Mouse (Mus musculus): ENCODE results near the gene Gm3159. TPM values are rescaled to one million over a fixed set of nuclear protein-coding genes. Genes with fewer than 3 reads are reported as not detected.
"Not testable (repeated sequence)": the region's sequence is repeated elsewhere in the genome, so short reads cannot be mapped to it uniquely, and the experiment has no call there.

Gene Gm3159
- total and polyA plus RNA-seq, 3 experiments = not detected

- H3K27me3 ChIP-seq (ENCODE audit: control insufficient read depth, insufficient read depth, low read length); H3K27ac ChIP-seq; H3K9ac ChIP-seq (ENCODE audit: low read depth, low read length); DNase-seq; H3K4me1 ChIP-seq (ENCODE audit: control insufficient read depth, insufficient read depth, low read length); H3K4me3 ChIP-seq; intact Hi-C loops (cut with DNase I); H3K36me3 ChIP-seq (ENCODE audit: control insufficient read depth, insufficient read depth, low read length); H3K79me2 ChIP-seq (replicated peaks; ENCODE audit: control insufficient read depth, insufficient read depth, low read length): not testable (repeated sequence)
- WGBS = 25% methylated on average over 1 of the region's 1 CpGs
These were observed 12.6 kb downstream of the Gm3159 start for GRCm38 (mm10) chr14:4409939-4410338.

- Histone ChIP-seq H3K27ac (peak within 1 kb of the TSS; percentile 45), H3K4me3 (0 out of 2 replicates have a peak within 1 kb of the TSS, but pooled peaks have one; percentile 30)
- H3K4me1 ChIP-seq (ENCODE audit: control insufficient read depth, insufficient read depth, low read length); H3K27me3 ChIP-seq (ENCODE audit: control insufficient read depth, insufficient read depth, low read length); H3K79me2 ChIP-seq (replicated peaks; ENCODE audit: control insufficient read depth, insufficient read depth, low read length); H3K36me3 ChIP-seq (ENCODE audit: control insufficient read depth, insufficient read depth, low read length); intact Hi-C loops (cut with DNase I); H3K9ac ChIP-seq (ENCODE audit: low read depth, low read length): not testable (repeated sequence)
- WGBS = 2% methylated on average over 28 of the region's 59 CpGs
- DNase-seq = peak; percentile 68 to 71
These were observed 17.9 kb downstream of the Gm3159 start, which contains the start of gene Gm3164 for GRCm38 (mm10) chr14:4414965-4415835. Gene Gm3164, plus strand, starts transcription at chr14:4415448.

- DNase-seq; H3K27ac ChIP-seq; H3K4me1 ChIP-seq (ENCODE audit: control insufficient read depth, insufficient read depth, low read length); H3K9ac ChIP-seq (ENCODE audit: low read depth, low read length); H3K36me3 ChIP-seq (ENCODE audit: control insufficient read depth, insufficient read depth, low read length); H3K27me3 ChIP-seq (ENCODE audit: control insufficient read depth, insufficient read depth, low read length); H3K79me2 ChIP-seq (replicated peaks; ENCODE audit: control insufficient read depth, insufficient read depth, low read length); intact Hi-C loops (cut with DNase I); H3K4me3 ChIP-seq: not testable (repeated sequence)
These were observed 33.4 kb downstream of the Gm3159 start, which contains the start of gene Gm3173 for GRCm38 (mm10) chr14:4430692-4431091. Gene Gm3173, plus strand, starts transcription at chr14:4430992.

Other genes starting within 250 kb of the Gm3159 start
- not detected for gene Gm3127, start 232.5 kb upstream of the Gm3159 start, total RNA-seq (2021)
- gene Gm3127, start 232.5 kb upstream of the Gm3159 start, polyA plus RNA-seq (2012; rRNA removed) = not detected in 2 replicates
- gene Gm2974, start 214.9 kb upstream of the Gm3159 start, total RNA-seq (2021) = not detected
- 0.51 TPM in 1 of 2 replicates, not detected in the other for gene Gm2974, start 214.9 kb upstream of the Gm3159 start, polyA plus RNA-seq (2012; rRNA removed)
- gene Gm3138, start 147.9 kb upstream of the Gm3159 start, total RNA-seq (2021) = not detected
- gene Gm3138, start 147.9 kb upstream of the Gm3159 start, polyA plus RNA-seq (2012; rRNA removed) = not detected in 2 replicates
- not detected for gene Gm3149, start 80.2 kb upstream of the Gm3159 start, total RNA-seq (2021)
- gene Gm3149, start 80.2 kb upstream of the Gm3159 start, polyA plus RNA-seq (2012; rRNA removed) = not detected in 2 replicates
- gene 2610042L04Rik, start 62.8 kb upstream of the Gm3159 start, total RNA-seq (2021) = under 1 TPM in 1 of 2 experiments, not detected in 1; 0.16 TPM
- not detected in 2 replicates for gene 2610042L04Rik, start 62.8 kb upstream of the Gm3159 start, polyA plus RNA-seq (2012; rRNA removed)
- gene Gm3164, start 17.9 kb downstream of the Gm3159 start, total RNA-seq (2021) = under 1 TPM in 1 of 2 experiments, not detected in 1; 0.29 TPM
- gene Gm3164, start 17.9 kb downstream of the Gm3159 start, polyA plus RNA-seq (2012; rRNA removed) = 0.21 and 0.38 TPM in 2 replicates
- gene Gm3173, start 33.5 kb downstream of the Gm3159 start, total RNA-seq (2021) = 1 to 10 TPM in 1 of 2 experiments, not detected in 1; 1.2 TPM
- 0.76 TPM in 1 of 2 replicates, not detected in the other for gene Gm3173, start 33.5 kb downstream of the Gm3159 start, polyA plus RNA-seq (2012; rRNA removed)
- not detected for gene Gm3182, start 84.2 kb downstream of the Gm3159 start, total RNA-seq (2021)
- gene Gm3182, start 84.2 kb downstream of the Gm3159 start, polyA plus RNA-seq (2012; rRNA removed) = not detected in 2 replicates
- gene Gm3047, start 157.9 kb downstream of the Gm3159 start, total RNA-seq (2021) = not detected
- gene Gm3047, start 157.9 kb downstream of the Gm3159 start, polyA plus RNA-seq (2012; rRNA removed) = not detected in 2 replicates
- gene Gm8159, start 234.8 kb downstream of the Gm3159 start, total RNA-seq (2021) = not detected
- gene Gm8159, start 234.8 kb downstream of the Gm3159 start, polyA plus RNA-seq (2012; rRNA removed) = not detected in 2 replicates